Mouse (Mus musculus) liver, adult (tissue): ENCODE results near the gene Rbmy.
"Not testable (repeated sequence)": the region's sequence is repeated elsewhere in the genome, so short reads cannot be mapped to it uniquely, and the experiment has no call there.

Source experiments
- GATA4 ChIP-seq: IDR thresholded peaks from 2 replicates; pipeline ENCODE4 v1.6.1; 2014; ENCODE audit warnings: mild to moderate bottlenecking, low read length; ENCODE audit not compliant: insufficient replicate concordance

The Rbmy gene

GRCm38 (mm10) chrY:2830380-2830779 is at the start of gene Rbmy, which contains the start of gene Gm10256:
Gene Rbmy, plus strand, starts transcription at chrY:2830680.
Gene Gm10256, plus strand, starts transcription at chrY:2830699.
- TF ChIP-seq GATA4, result not testable (repeated sequence)

- not testable (repeated sequence) for TF ChIP-seq GATA4
Observed at GRCm38 (mm10) chrY:2796105-2796504, 34.4 kb upstream of the Rbmy start, which contains the start of gene Gm4064. Gene Gm4064, minus strand, starts transcription at chrY:2796205.
